In genomic region chr13:24800674-24801307, GRCm38 (mm10) we compare ENCODE assay signal across 8 mouse cellular contexts. TPM values are rescaled to one million over a fixed set of nuclear protein-coding genes. Genes with fewer than 3 reads are reported as not detected.
DNase-seq lines count a peak whose midpoint lies in the region; ATAC-seq lines count a peak whose summit lies in the region.

No protein-coding gene starts in this region.

- H3K27ac ChIP-seq in hindbrain, embryonic 16.5 days (ENCODE audit: low read depth, low read length), result peak overlapping the region; percentile 99
- peak overlapping the region; percentile 99 for H3K27ac ChIP-seq in macrophage

- 0% methylated on average over 42 of the region's 42 CpGs for WGBS in hindbrain, embryonic 16.5 days
- WGBS in macrophage (ENCODE audit: missing documents), result under 1% methylated on average over 38 of the region's 42 CpGs

- H3K4me3 ChIP-seq in hindbrain, embryonic 16.5 days (ENCODE audit: low read length), result peak overlapping the region; percentile 99
- H3K4me3 ChIP-seq in macrophage (ENCODE audit: inconsistent target), result peak overlapping the region; percentile 57

- peak overlapping the region; percentile 98 for H3K9ac ChIP-seq in hindbrain, embryonic 16.5 days (ENCODE audit: low read depth, low read length)

- H3K27me3 ChIP-seq in hindbrain, embryonic 16.5 days (replicated peaks; ENCODE audit: control insufficient read depth, insufficient read depth, low read length), result no peaks in the 10 kb centered on the region

- no peaks in the 10 kb centered on the region for H3K36me3 ChIP-seq in hindbrain, embryonic 16.5 days (ENCODE audit: control insufficient read depth, insufficient read depth, low read length)
- peaks cover 14% of the 10 kb centered on the region; the same call in 1 of the 2 replicates for H3K36me3 ChIP-seq in macrophage (ENCODE audit: inconsistent target)

- H3K4me2 ChIP-seq in hindbrain, embryonic 16.5 days (ENCODE audit: low read length), result peak overlapping the region; percentile 82

- peaks cover 70% of the 10 kb centered on the region for H3K79me2 ChIP-seq in macrophage (ENCODE audit: inconsistent target)

- DNase-seq in R1 (ENCODE audit: low read depth, low spot score), result peak; percentile 98
- peak; percentile 95 to 98 for DNase-seq in cerebellum, postnatal 25 days
- peak; percentile 94 to 95 for DNase-seq in frontal cortex, postnatal 36 days (ENCODE audit: low spot score in 2 of 2)
- peak; percentile 95 for DNase-seq in left cerebral cortex, adult 18-20 months (ENCODE audit: low spot score in 2 of 2)
- peak; percentile 97 for DNase-seq in right cerebral cortex, adult 18-20 months
- peak; percentile 91 for DNase-seq in urinary bladder, postnatal 10 days (ENCODE audit: low spot score)

- peak; percentile 96 for ATAC-seq in hindbrain, embryonic 16.5 days

- no peaks in the 10 kb centered on the region for H3K9me3 ChIP-seq in hindbrain, embryonic 16.5 days (ENCODE audit: control insufficient read depth, low read length)

- peaks cover 17% of the 10 kb centered on the region for H3K4me1 ChIP-seq in hindbrain, embryonic 16.5 days (ENCODE audit: control insufficient read depth, insufficient read depth, low read depth, low read length)

RNA-seq across cellular contexts. Expression of gene BC005537, which starts 0.7 kb away (rescaled TPM):
- polyA plus RNA-seq in hindbrain, embryonic 16.5 days (2015; fragmentation: Nextera tagmentation; extraction: Ambion mirVana), result 17.3 and 20.7 TPM in 2 replicates
- total RNA-seq in left cerebral cortex, adult 18-20 months (2021), result 100 to 1,000 TPM; 150 to 154 TPM
- 100 to 1,000 TPM; 204 to 959 (median 558) TPM for total RNA-seq in macrophage (2018; cell fraction: chromatin; rRNA removed)
- 100 to 1,000 TPM; 258 to 483 (median 379) TPM for total RNA-seq in macrophage (2018; cell fraction: cytosol; rRNA removed)
- 1,000 to 10,000 TPM in 12 of 26 experiments, 100 to 1,000 TPM in 14; 438 to 1,569 (median 919) TPM for total RNA-seq in macrophage (2018; cell fraction: nucleus; rRNA removed)
- polyA plus RNA-seq in macrophage (2018), result 285 to 668 TPM (median 308 TPM) in 3 replicates

RNA-seq across cellular contexts. Expression of gene Acot13, which starts 30.5 kb away (rescaled TPM):
- polyA plus RNA-seq in hindbrain, embryonic 16.5 days (2015; fragmentation: Nextera tagmentation; extraction: Ambion mirVana), result 59.4 and 66.5 TPM in 2 replicates
- 10 to 100 TPM; 89.4 to 91.9 TPM for total RNA-seq in left cerebral cortex, adult 18-20 months (2021)
- 10 to 100 TPM in 2 of 26 experiments, 1 to 10 TPM in 15, not detected in 9; 1.6 to 14.0 (median 2.5) TPM for total RNA-seq in macrophage (2018; cell fraction: chromatin; rRNA removed)
- 10 to 100 TPM; 41.6 to 97.9 (median 63.3) TPM for total RNA-seq in macrophage (2018; cell fraction: cytosol; rRNA removed)
- total RNA-seq in macrophage (2018; cell fraction: nucleus; rRNA removed), result 10 to 100 TPM in 16 of 26 experiments, 1 to 10 TPM in 10; 2.5 to 23.4 (median 12.0) TPM
- 55.9 to 94.5 TPM (median 88.0 TPM) in 3 replicates for polyA plus RNA-seq in macrophage (2018)

RNA-seq across cellular contexts. Expression of gene Tdp2, which starts 30.7 kb away (rescaled TPM):
- 31.0 and 35.4 TPM in 2 replicates for polyA plus RNA-seq in hindbrain, embryonic 16.5 days (2015; fragmentation: Nextera tagmentation; extraction: Ambion mirVana)
- total RNA-seq in left cerebral cortex, adult 18-20 months (2021), result 10 to 100 TPM; 21.5 to 23.0 TPM
- 10 to 100 TPM in 23 of 26 experiments, 1 to 10 TPM in 3; 6.8 to 64.5 (median 26.5) TPM for total RNA-seq in macrophage (2018; cell fraction: chromatin; rRNA removed)
- total RNA-seq in macrophage (2018; cell fraction: cytosol; rRNA removed), result 10 to 100 TPM in 16 of 26 experiments, 1 to 10 TPM in 10; 3.7 to 15.0 (median 11.3) TPM
- 10 to 100 TPM in 25 of 26 experiments, 1 to 10 TPM in 1; 9.4 to 57.6 (median 19.4) TPM for total RNA-seq in macrophage (2018; cell fraction: nucleus; rRNA removed)
- 15.5 to 19.5 TPM (median 17.7 TPM) in 3 replicates for polyA plus RNA-seq in macrophage (2018)

RNA-seq across cellular contexts. Expression of gene Gmnn, which starts 39.1 kb away (rescaled TPM):
- 19.8 and 20.1 TPM in 2 replicates for polyA plus RNA-seq in hindbrain, embryonic 16.5 days (2015; fragmentation: Nextera tagmentation; extraction: Ambion mirVana)
- 1 to 10 TPM; 2.7 to 4.2 TPM for total RNA-seq in left cerebral cortex, adult 18-20 months (2021)
- total RNA-seq in macrophage (2018; cell fraction: chromatin; rRNA removed), result 10 to 100 TPM in 8 of 26 experiments, 1 to 10 TPM in 17, under 1 TPM in 1; 0.90 to 22.3 (median 5.3) TPM
- 10 to 100 TPM in 25 of 26 experiments, 1 to 10 TPM in 1; 8.1 to 30.0 (median 21.3) TPM for total RNA-seq in macrophage (2018; cell fraction: cytosol; rRNA removed)
- total RNA-seq in macrophage (2018; cell fraction: nucleus; rRNA removed), result 10 to 100 TPM in 7 of 26 experiments, 1 to 10 TPM in 19; 1.8 to 37.5 (median 8.4) TPM
- polyA plus RNA-seq in macrophage (2018), result 31.4 to 90.9 TPM (median 48.0 TPM) in 3 replicates

RNA-seq across cellular contexts. Expression of gene D130043K22Rik, which starts 44.1 kb away (rescaled TPM):
- 9.5 and 9.6 TPM in 2 replicates for polyA plus RNA-seq in hindbrain, embryonic 16.5 days (2015; fragmentation: Nextera tagmentation; extraction: Ambion mirVana)
- 10 to 100 TPM; 29.7 to 30.5 TPM for total RNA-seq in left cerebral cortex, adult 18-20 months (2021)
- under 1 TPM in 3 of 26 experiments, not detected in 23; 0.13 to 0.21 (median 0.19) TPM for total RNA-seq in macrophage (2018; cell fraction: chromatin; rRNA removed)
- total RNA-seq in macrophage (2018; cell fraction: cytosol; rRNA removed), result under 1 TPM in 5 of 26 experiments, not detected in 21; 0.03 to 0.18 (median 0.04) TPM
- total RNA-seq in macrophage (2018; cell fraction: nucleus; rRNA removed), result under 1 TPM in 2 of 26 experiments, not detected in 24; 0.11 TPM
- not detected in 3 replicates for polyA plus RNA-seq in macrophage (2018)

Comparison
In these comparisons a context has a peak if more than half of its experiments do, and no peak if none do; other contexts are left out.
1. Peak in every context shown above with its lines: DNase-seq, ATAC-seq, H3K4me3 ChIP-seq and H3K27ac ChIP-seq.
2. RNA of gene BC005537, which starts 0.7 kb away (polyA plus RNA-seq): 285 to 668 TPM in macrophage; 17.3 to 20.7 TPM in hindbrain, embryonic 16.5 days; every median in the first group is over 10 times any median in the second.